Mouse (Mus musculus): ENCODE measurements at regions not wholly inside any gene's neighbourhood (a gene's known extent, or its start where the extent isn't known, plus 50 kb on each side); places are given as distances from the start of the nearest gene placed in this dataset.

- H3K27me3 ChIP-seq = no peaks in the 10 kb centered on the region
- 13% methylated on average over 2 of the region's 2 CpGs for whole genome bisulfite sequencing
- no peak for ATAC-seq (ENCODE audit: low FRiP score)
- no peak overlapping the region for H3K4me3 ChIP-seq
- no peak overlapping the region for H3K27ac ChIP-seq
- no peaks in the 10 kb centered on the region for H3K4me1 ChIP-seq (replicated peaks)
- no peaks in the 10 kb centered on the region for H3K36me3 ChIP-seq
- H3K9me3 ChIP-seq = no peaks in the 10 kb centered on the region
- H3K4me2 ChIP-seq = no peak overlapping the region
- no peak overlapping the region for H3K9ac ChIP-seq
Measured at GRCm38 (mm10) chr13:7451434-7452002, 751.1 kb upstream of the Adarb2 start.

- Histone ChIP-seq H3K9me3 (no peaks in the 10 kb centered on the region), H3K36me3 (no peaks in the 10 kb centered on the region), H3K27ac (no peak overlapping the region), H3K4me2 (no peak overlapping the region), H3K27me3 (no peaks in the 10 kb centered on the region), H3K4me1 (replicated peaks) (no peaks in the 10 kb centered on the region), H3K4me3 (no peak overlapping the region), H3K9ac (no peak overlapping the region)
- no peak for ATAC-seq (ENCODE audit: low FRiP score)
- 81% methylated on average over 4 of the region's 4 CpGs for whole genome bisulfite sequencing
Measured at GRCm38 (mm10) chr13:7475661-7476060, 727.0 kb upstream of the Adarb2 start.

- Histone ChIP-seq H3K27ac (no peak overlapping the region), H3K4me1 (replicated peaks) (no peaks in the 10 kb centered on the region), H3K4me2 (no peak overlapping the region), H3K9me3 (no peaks in the 10 kb centered on the region), H3K4me3 (no peak overlapping the region), H3K27me3 (no peaks in the 10 kb centered on the region), H3K36me3 (no peaks in the 10 kb centered on the region), H3K9ac (no peak overlapping the region)
- no peak for ATAC-seq (ENCODE audit: low FRiP score)
Measured at GRCm38 (mm10) chr13:7518090-7518489, 684.6 kb upstream of the Adarb2 start.

- Histone ChIP-seq H3K27me3 (no peaks in the 10 kb centered on the region), H3K4me1 (replicated peaks) (no peaks in the 10 kb centered on the region), H3K9ac (no peak overlapping the region), H3K27ac (no peak overlapping the region), H3K36me3 (no peaks in the 10 kb centered on the region), H3K4me3 (no peak overlapping the region), H3K4me2 (no peak overlapping the region), H3K9me3 (no peaks in the 10 kb centered on the region)
- 78% methylated on average over 1 of the region's 1 CpGs for WGBS
- no peak for ATAC-seq (ENCODE audit: low FRiP score)
Measured at GRCm38 (mm10) chr13:7524436-7524835, 678.2 kb upstream of the Adarb2 start.

- no peaks in the 10 kb centered on the region for H3K9me3 ChIP-seq
- H3K4me1 ChIP-seq (replicated peaks) = no peaks in the 10 kb centered on the region
- H3K27ac ChIP-seq = no peak overlapping the region
- WGBS = 87% methylated on average over 4 of the region's 4 CpGs
- no peaks in the 10 kb centered on the region for H3K36me3 ChIP-seq
- no peaks in the 10 kb centered on the region for H3K27me3 ChIP-seq
- no peak overlapping the region for H3K9ac ChIP-seq
- H3K4me3 ChIP-seq = no peak overlapping the region
- H3K4me2 ChIP-seq = no peak overlapping the region
- ATAC-seq (ENCODE audit: low FRiP score) = no peak
Measured at GRCm38 (mm10) chr13:7538856-7539255, 663.8 kb upstream of the Adarb2 start.

- Histone ChIP-seq H3K27me3 (no peaks in the 10 kb centered on the region), H3K9ac (no peak overlapping the region), H3K4me1 (replicated peaks) (no peaks in the 10 kb centered on the region), H3K36me3 (no peaks in the 10 kb centered on the region), H3K9me3 (no peaks in the 10 kb centered on the region), H3K4me2 (no peak overlapping the region), H3K27ac (no peak overlapping the region), H3K4me3 (no peak overlapping the region)
- WGBS = 73% methylated on average over 3 of the region's 3 CpGs
- ATAC-seq (ENCODE audit: low FRiP score) = no peak
Measured at GRCm38 (mm10) chr13:7584022-7584421, 618.6 kb upstream of the Adarb2 start.
